17 mouse cellular contexts compared by ENCODE assay signal in the genomic region with DNA sequence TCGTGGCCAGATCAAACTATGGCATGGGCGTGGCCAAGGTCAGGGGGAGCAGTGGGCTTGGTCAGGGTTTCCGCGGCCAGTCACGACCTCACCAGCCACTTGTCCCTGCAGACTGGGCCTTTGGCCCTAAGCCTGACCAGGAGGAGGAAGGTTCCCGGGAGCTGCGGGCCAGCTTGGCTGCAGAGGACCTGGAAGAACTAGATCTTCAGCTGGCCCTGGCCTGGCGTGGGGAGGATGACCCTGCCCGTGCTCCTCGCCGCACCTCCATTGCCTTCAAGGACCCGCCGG. TPM values are rescaled to one million over a fixed set of nuclear protein-coding genes. Genes with fewer than 3 reads are reported as not detected.
A peak's percentile ranks its signal among the peaks of the same experiment; 100 is the strongest.
DNase-seq lines count a peak whose midpoint lies in the region; ATAC-seq lines count a peak whose summit lies in the region.
"Had no signal": no experiment of that assay in that cellular context is flagged by ENCODE, and none has a peak within 500 bp of the region (broad histone marks: within the 10 kb centered on the region; RNA-seq: fewer than 3 reads in every experiment).

No protein-coding gene starts in this region.

- H3K4me2 ChIP-seq in heart, embryonic 13.5 days: no peak overlapping the region
- no peak overlapping the region for H3K4me2 ChIP-seq in neural tube, embryonic 13.5 days
- H3K4me2 ChIP-seq: forebrain, embryonic 15.5 days had no signal

- H3K9ac ChIP-seq in heart, embryonic 13.5 days: peak overlapping the region; percentile 69; the same call in 1 of the 2 replicates
- H3K9ac ChIP-seq in neural tube, embryonic 13.5 days: 0 out of 2 replicates have a peak overlapping the region, but pooled peaks have one; percentile 5
- H3K9ac ChIP-seq: forebrain, embryonic 15.5 days had no signal

- 84% methylated on average over 13 of the region's 13 CpGs for WGBS in heart, embryonic 13.5 days
- 91% methylated on average over 13 of the region's 13 CpGs for WGBS in neural tube, embryonic 13.5 days

- ATAC-seq in cerebellum, adult (ENCODE audit: insufficient number of reproducible peaks, low FRiP score, low TSS enrichment): no peak
- ATAC-seq in heart, embryonic 13.5 days (ENCODE audit: extremely low read depth, insufficient number of reproducible peaks, low FRiP score, low TSS enrichment): no peak
- ATAC-seq in neural tube, embryonic 13.5 days (ENCODE audit: low read depth): no peak
- ATAC-seq: hindbrain, embryonic 16.5 days had no signal

- peaks cover 39% of the 10 kb centered on the region for H3K4me1 ChIP-seq in heart, embryonic 13.5 days
- H3K4me1 ChIP-seq in neural tube, embryonic 13.5 days (replicated peaks): peaks cover 27% of the 10 kb centered on the region

- H3K27me3 ChIP-seq in heart, embryonic 13.5 days (replicated peaks): no peaks in the 10 kb centered on the region
- H3K27me3 ChIP-seq in neural tube, embryonic 13.5 days: no peaks in the 10 kb centered on the region
- H3K27me3 ChIP-seq: forebrain, embryonic 15.5 days had no signal

- no peak overlapping the region for H3K4me3 ChIP-seq in heart, embryonic 13.5 days
- H3K4me3 ChIP-seq in neural tube, embryonic 13.5 days: no peak overlapping the region
- H3K4me3 ChIP-seq: forebrain, embryonic 15.5 days; heart, adult 2 months had no signal

- H3K9me3 ChIP-seq in heart, embryonic 13.5 days: no peaks in the 10 kb centered on the region
- H3K9me3 ChIP-seq in neural tube, embryonic 13.5 days: no peaks in the 10 kb centered on the region
- H3K9me3 ChIP-seq: forebrain, embryonic 15.5 days; G1E had no signal

- peaks cover 45% of the 10 kb centered on the region for H3K36me3 ChIP-seq in heart, embryonic 13.5 days
- H3K36me3 ChIP-seq in neural tube, embryonic 13.5 days: peaks cover 41% of the 10 kb centered on the region

- DNase-seq in cerebellum, adult 9-11 months: peak; percentile 57
- DNase-seq in heart, adult 8-10 months (ENCODE audit: low spot score): no peak
- DNase-seq in neural tube, embryonic 10.5 days (ENCODE audit: extremely low spot score, low spot score): no peak
- no peak for DNase-seq in kidney, postnatal 4 days
- DNase-seq: adrenal gland, adult 8-10 months; cerebellum, adult 11 months; gastrocnemius, postnatal 10 days; heart, adult 2 months; kidney, adult 11 months; kidney, adult 9 months had no signal

- H3K27ac ChIP-seq in heart, embryonic 13.5 days (replicated peaks): no peak overlapping the region
- no peak overlapping the region for H3K27ac ChIP-seq in neural tube, embryonic 13.5 days (replicated peaks)
- H3K27ac ChIP-seq: forebrain, embryonic 15.5 days; heart, adult 2 months had no signal

RNA-seq across cellular contexts. Expression of a gene that starts 1.8 kb away (rescaled TPM):
- polyA plus RNA-seq in heart, embryonic 13.5 days (2015; fragmentation: Nextera tagmentation; extraction: Ambion mirVana): 0.82 and 1.1 TPM in 2 replicates
- under 1 TPM in 2 of 4 experiments, not detected in 2; 0.50 to 0.72 TPM for total RNA-seq in heart, adult 8-10 months (2022)
- 1.3 and 2.5 TPM in 2 replicates for polyA plus RNA-seq in neural tube, embryonic 13.5 days (2015; fragmentation: Nextera tagmentation; extraction: Ambion mirVana)
- polyA plus RNA-seq: embryonic facial prominence, embryonic 11.5 days had no signal

RNA-seq across cellular contexts. Expression of a gene that starts 2.2 kb away (rescaled TPM):
- polyA plus RNA-seq in heart, embryonic 13.5 days (2015; fragmentation: Nextera tagmentation; extraction: Ambion mirVana): 2.7 and 3.1 TPM in 2 replicates
- 1 to 10 TPM; 1.4 to 2.4 (median 1.9) TPM for total RNA-seq in heart, adult 8-10 months (2022)
- 1.8 and 3.1 TPM in 2 replicates for polyA plus RNA-seq in neural tube, embryonic 13.5 days (2015; fragmentation: Nextera tagmentation; extraction: Ambion mirVana)

RNA-seq across cellular contexts. Expression of a gene that starts 6.4 kb away (rescaled TPM):
- polyA plus RNA-seq in heart, embryonic 13.5 days (2015; fragmentation: Nextera tagmentation; extraction: Ambion mirVana): 2.1 and 2.3 TPM in 2 replicates
- 1 to 10 TPM in 2 of 4 experiments, under 1 TPM in 2; 0.73 to 1.3 (median 1.0) TPM for total RNA-seq in heart, adult 8-10 months (2022)
- 5.2 and 8.2 TPM in 2 replicates for polyA plus RNA-seq in neural tube, embryonic 13.5 days (2015; fragmentation: Nextera tagmentation; extraction: Ambion mirVana)

RNA-seq across cellular contexts. Expression of a gene that starts 6.4 kb away (rescaled TPM):
- 69.7 and 73.6 TPM in 2 replicates for polyA plus RNA-seq in heart, embryonic 13.5 days (2015; fragmentation: Nextera tagmentation; extraction: Ambion mirVana)
- 10 to 100 TPM; 49.1 to 55.0 (median 53.8) TPM for total RNA-seq in heart, adult 8-10 months (2022)
- 72.2 and 75.2 TPM in 2 replicates for polyA plus RNA-seq in neural tube, embryonic 13.5 days (2015; fragmentation: Nextera tagmentation; extraction: Ambion mirVana)

RNA-seq across cellular contexts. Expression of a gene that starts 12.3 kb away (rescaled TPM):
- polyA plus RNA-seq in heart, embryonic 13.5 days (2015; fragmentation: Nextera tagmentation; extraction: Ambion mirVana): 72.2 and 78.1 TPM in 2 replicates
- 10 to 100 TPM; 25.9 to 39.0 (median 32.2) TPM for total RNA-seq in heart, adult 8-10 months (2022)
- 105 and 112 TPM in 2 replicates for polyA plus RNA-seq in neural tube, embryonic 13.5 days (2015; fragmentation: Nextera tagmentation; extraction: Ambion mirVana)
